Mouse (Mus musculus) intestine, postnatal 0 days (tissue): ENCODE measurements around the gene Amotl2. TPM values are rescaled to one million over a fixed set of nuclear protein-coding genes. Genes with fewer than 3 reads are reported as not detected.

Experiments
- ATAC-seq: fragments of 200-750 bp; cut with Nextera tagmentation; 2 replicates; pipeline ENCODE4 v1.8.0; 2017; ENCODE audit warnings: mild to moderate bottlenecking, moderate TSS enrichment, moderate library complexity
- H3K27ac ChIP-seq: fragments of 300-500 bp; sonication (generic); 2 replicates; pipeline ENCODE4 v1.5.1; 2014; ENCODE audit warnings: mild to moderate bottlenecking, low read depth, low read length, moderate library complexity
- H3K27me3 ChIP-seq: fragments of 300-500 bp; sonication (generic); replicated peaks from 2 replicates; pipeline ENCODE4 v1.6.1; 2014; ENCODE audit warnings: low read length, mixed read lengths; ENCODE audit not compliant: control insufficient read depth, insufficient read depth
- H3K36me3 ChIP-seq: fragments of 300-500 bp; sonication (generic); 2 replicates; pipeline ENCODE4 v1.6.1; 2014; ENCODE audit warnings: mild to moderate bottlenecking, moderate library complexity; ENCODE audit not compliant: control insufficient read depth, insufficient read depth
- H3K4me1 ChIP-seq: fragments of 300-500 bp; sonication (generic); replicated peaks from 2 replicates; pipeline ENCODE4 v1.6.1; 2014; ENCODE audit warnings: antibody characterized with exemption, low read length, mixed read lengths; ENCODE audit not compliant: control insufficient read depth, insufficient read depth
- H3K4me2 ChIP-seq: fragments of 300-500 bp; sonication (generic); replicated peaks from 2 replicates; pipeline ENCODE4 v1.6.1; 2014; ENCODE audit warnings: low read depth, mild to moderate bottlenecking, moderate library complexity
- H3K4me3 ChIP-seq: fragments of 300-500 bp; sonication (generic); 2 replicates; pipeline ENCODE4 v1.5.1; 2014; ENCODE audit warnings: low read depth, low read length
- H3K9ac ChIP-seq: fragments of 300-500 bp; sonication (generic); 2 replicates; pipeline ENCODE4 v1.6.1; 2014; ENCODE audit warnings: mild to moderate bottlenecking, low read depth, low read length
- H3K9me3 ChIP-seq: fragments of 300-500 bp; sonication (generic); 2 replicates; pipeline ENCODE4 v1.6.1; 2016; ENCODE audit warnings: mixed run types; ENCODE audit not compliant: control insufficient read depth
- CTCF ChIP-seq: sonication (generic); IDR thresholded peaks from 2 replicates; pipeline ENCODE4 v1.5.1; 2016; ENCODE audit warnings: low read depth, mild to moderate bottlenecking, control low read depth, antibody characterized with exemption, moderate library complexity
- WGBS: fragments of 180-500 bp; shearing (Covaris S2); extraction: QIAGEN DNeasy Blood & Tissue Kit; methylation state at CpG from one replicate; pipeline ENCODE4 v1.1.7; 2014; 5-methylcytosine and 5-hydroxymethylcytosine counted together
- polyA plus RNA-seq: library from polyadenylated mRNA; unstranded; fragments of >200 nt; fragmentation: Nextera tagmentation; extraction: Ambion mirVana; gene quantifications from 2 replicates; pipeline ENCODE4 v1.2.1, GENCODE M21; 2015

The Amotl2 gene
- polyA plus RNA-seq, 1 experiment from 2014 or later = 12.4 TPM

- 52% methylated on average over 18 of the region's 18 CpGs for WGBS
- peaks cover under 1% of the 10 kb centered on the region; the same call in 1 of the 2 replicates for H3K4me1 ChIP-seq
- peaks cover 52% of the 10 kb centered on the region for H3K36me3 ChIP-seq
- no peak for TF ChIP-seq CTCF
- peak overlapping the region; percentile 28; the same call in 1 of the 2 replicates for H3K9ac ChIP-seq
- no peak for ATAC-seq
- H3K27ac ChIP-seq = peak overlapping the region; percentile 35; the same call in 1 of the 2 replicates
- H3K9me3 ChIP-seq = no peaks in the 10 kb centered on the region
- no peaks in the 10 kb centered on the region for H3K27me3 ChIP-seq
- peak overlapping the region; percentile 85 for H3K4me3 ChIP-seq
- peak overlapping the region; percentile 96 for H3K4me2 ChIP-seq
Measured at GRCm38 (mm10) chr9:102720567-102721167, 4.2 kb downstream of the Amotl2 start.

- WGBS = 46% methylated on average over 3 of the region's 3 CpGs
- no peaks in the 10 kb centered on the region for H3K27me3 ChIP-seq
- no peak for ATAC-seq
- H3K4me1 ChIP-seq = peaks cover 6% of the 10 kb centered on the region
- H3K4me3 ChIP-seq = peak overlapping the region; percentile 85
- H3K9me3 ChIP-seq = no peaks in the 10 kb centered on the region
- peak overlapping the region; percentile 96 for H3K4me2 ChIP-seq
- peaks cover 52% of the 10 kb centered on the region for H3K36me3 ChIP-seq
- TF ChIP-seq CTCF = no peak
- H3K9ac ChIP-seq = no peak overlapping the region
- H3K27ac ChIP-seq = peak overlapping the region; percentile 35
Measured at GRCm38 (mm10) chr9:102721406-102721978, 5.0 kb downstream of the Amotl2 start.

- peaks cover 58% of the 10 kb centered on the region for H3K36me3 ChIP-seq
- H3K4me1 ChIP-seq = peaks cover 11% of the 10 kb centered on the region
- peak overlapping the region; percentile 85 for H3K4me3 ChIP-seq
- no peaks in the 10 kb centered on the region for H3K9me3 ChIP-seq
- 54% methylated on average over 9 of the region's 9 CpGs for WGBS
- no peaks in the 10 kb centered on the region for H3K27me3 ChIP-seq
- H3K9ac ChIP-seq = no peak overlapping the region
- H3K4me2 ChIP-seq = peak overlapping the region; percentile 96
- peak overlapping the region; percentile 31 for H3K27ac ChIP-seq
- TF ChIP-seq CTCF = peak; percentile 29
- ATAC-seq = no peak
Measured at GRCm38 (mm10) chr9:102722071-102722561, 5.6 kb downstream of the Amotl2 start.

GRCm38 (mm10) chr9:102722750-102723149 is 6.3 kb downstream of the Amotl2 start:
- ATAC-seq = no peak
- H3K36me3 ChIP-seq = peaks cover 63% of the 10 kb centered on the region
- no peak for TF ChIP-seq CTCF
- no peak overlapping the region for H3K9ac ChIP-seq
- WGBS = 86% methylated on average over 4 of the region's 4 CpGs
- peaks cover 11% of the 10 kb centered on the region for H3K4me1 ChIP-seq
- H3K9me3 ChIP-seq = no peaks in the 10 kb centered on the region
- peak overlapping the region; percentile 13; the same call in 1 of the 2 replicates for H3K4me2 ChIP-seq
- no peak overlapping the region for H3K4me3 ChIP-seq
- peak overlapping the region; percentile 31 for H3K27ac ChIP-seq
- H3K27me3 ChIP-seq = no peaks in the 10 kb centered on the region

- H3K27me3 ChIP-seq = no peaks in the 10 kb centered on the region
- no peak for ATAC-seq
- H3K27ac ChIP-seq = no peak overlapping the region
- 79% methylated on average over 12 of the region's 12 CpGs for WGBS
- peaks cover 11% of the 10 kb centered on the region for H3K4me1 ChIP-seq
- H3K36me3 ChIP-seq = peaks cover 68% of the 10 kb centered on the region
- no peak overlapping the region for H3K9ac ChIP-seq
- H3K4me3 ChIP-seq = no peak overlapping the region
- TF ChIP-seq CTCF = peak; percentile 30; the same call in 1 of the 2 replicates
- no peak overlapping the region for H3K4me2 ChIP-seq
- H3K9me3 ChIP-seq = no peaks in the 10 kb centered on the region
Measured at GRCm38 (mm10) chr9:102723241-102723709, 6.8 kb downstream of the Amotl2 start.

- TF ChIP-seq CTCF = no peak
- H3K27ac ChIP-seq = 0 out of 2 replicates have a peak overlapping the region, but pooled peaks have one; percentile 21
- peaks cover 11% of the 10 kb centered on the region for H3K4me1 ChIP-seq
- H3K9ac ChIP-seq = no peak overlapping the region
- no peaks in the 10 kb centered on the region for H3K27me3 ChIP-seq
- no peak overlapping the region for H3K4me2 ChIP-seq
- H3K4me3 ChIP-seq = no peak overlapping the region
- WGBS = 25% methylated on average over 4 of the region's 4 CpGs
- ATAC-seq = no peak
- no peaks in the 10 kb centered on the region for H3K9me3 ChIP-seq
- peaks cover 75% of the 10 kb centered on the region for H3K36me3 ChIP-seq
Measured at GRCm38 (mm10) chr9:102723990-102724461, 7.6 kb downstream of the Amotl2 start.
